Mouse (Mus musculus): Measurements from ENCODE around the gene Slc41a2. TPM values are rescaled to one million over a fixed set of nuclear protein-coding genes. Genes with fewer than 3 reads are reported as not detected.
A peak's percentile ranks its signal among the peaks of the same experiment; 100 is the strongest.

Slc41a2 gene
- polyA plus RNA-seq, 1 experiment: 8.5 TPM

GRCm38 (mm10) chr10:83198692-83199091 is 139.0 kb downstream of the Slc41a2 start:
- Histone ChIP-seq H3K4me3 (ENCODE audit: control insufficient read depth, low read depth, low read length) (no peak overlapping the region), H3K36me3 (ENCODE audit: control insufficient read depth, insufficient read depth, low read length) (no peaks in the 10 kb centered on the region), H3K27ac (ENCODE audit: control insufficient read depth, insufficient read depth, low read depth, low read length) (no peak overlapping the region), H3K27me3 (ENCODE audit: control insufficient read depth, insufficient read depth, low read length) (no peaks in the 10 kb centered on the region), H3K4me1 (ENCODE audit: control insufficient read depth, insufficient read depth, low read length) (peaks cover 10% of the 10 kb centered on the region)
- no peak for TF ChIP-seq POLR2A (IDR thresholded peaks at IDR 0.05; ENCODE audit: control insufficient read depth, low read depth, low read length)
- no peak for TF ChIP-seq CTCF (IDR thresholded peaks at IDR 0.05; ENCODE audit: control insufficient read depth, insufficient read depth, insufficient replicate concordance, low read depth, low read length)

- TF ChIP-seq POLR2A (IDR thresholded peaks at IDR 0.05; ENCODE audit: control insufficient read depth, low read depth, low read length) (no peak), CTCF (IDR thresholded peaks at IDR 0.05; ENCODE audit: control insufficient read depth, insufficient read depth, insufficient replicate concordance, low read depth, low read length) (peak; percentile 96; the same call in 1 of the 2 replicates)
- H3K27ac ChIP-seq (ENCODE audit: control insufficient read depth, insufficient read depth, low read depth, low read length): no peak overlapping the region
- H3K27me3 ChIP-seq (ENCODE audit: control insufficient read depth, insufficient read depth, low read length): no peaks in the 10 kb centered on the region
- H3K4me1 ChIP-seq (ENCODE audit: control insufficient read depth, insufficient read depth, low read length): peaks cover 7% of the 10 kb centered on the region
- no peak overlapping the region for H3K4me3 ChIP-seq (ENCODE audit: control insufficient read depth, low read depth, low read length)
- no peaks in the 10 kb centered on the region for H3K36me3 ChIP-seq (ENCODE audit: control insufficient read depth, insufficient read depth, low read length)
Measured at GRCm38 (mm10) chr10:83197690-83198336, 139.9 kb downstream of the Slc41a2 start.

GRCm38 (mm10) chr10:83191982-83192381 is 145.7 kb downstream of the Slc41a2 start:
- H3K27me3 ChIP-seq (ENCODE audit: control insufficient read depth, insufficient read depth, low read length): no peaks in the 10 kb centered on the region
- H3K36me3 ChIP-seq (ENCODE audit: control insufficient read depth, insufficient read depth, low read length): no peaks in the 10 kb centered on the region
- H3K27ac ChIP-seq (ENCODE audit: control insufficient read depth, insufficient read depth, low read depth, low read length): no peak overlapping the region
- H3K4me1 ChIP-seq (ENCODE audit: control insufficient read depth, insufficient read depth, low read length): peaks cover 7% of the 10 kb centered on the region
- TF ChIP-seq CTCF (IDR thresholded peaks at IDR 0.05; ENCODE audit: control insufficient read depth, insufficient read depth, insufficient replicate concordance, low read depth, low read length) (no peak), POLR2A (IDR thresholded peaks at IDR 0.05; ENCODE audit: control insufficient read depth, low read depth, low read length) (no peak)
- H3K4me3 ChIP-seq (ENCODE audit: control insufficient read depth, low read depth, low read length): no peak overlapping the region

GRCm38 (mm10) chr10:83191476-83191875 is 146.2 kb downstream of the Slc41a2 start:
- H3K27ac ChIP-seq (ENCODE audit: control insufficient read depth, insufficient read depth, low read depth, low read length): no peak overlapping the region
- H3K4me1 ChIP-seq (ENCODE audit: control insufficient read depth, insufficient read depth, low read length): peaks cover 7% of the 10 kb centered on the region
- H3K36me3 ChIP-seq (ENCODE audit: control insufficient read depth, insufficient read depth, low read length): no peaks in the 10 kb centered on the region
- H3K27me3 ChIP-seq (ENCODE audit: control insufficient read depth, insufficient read depth, low read length): no peaks in the 10 kb centered on the region
- no peak overlapping the region; the same call in 1 of the 2 replicates for H3K4me3 ChIP-seq (ENCODE audit: control insufficient read depth, low read depth, low read length)
- no peak for TF ChIP-seq CTCF (IDR thresholded peaks at IDR 0.05; ENCODE audit: control insufficient read depth, insufficient read depth, insufficient replicate concordance, low read depth, low read length)
- TF ChIP-seq POLR2A (IDR thresholded peaks at IDR 0.05; ENCODE audit: control insufficient read depth, low read depth, low read length): no peak

- TF ChIP-seq POLR2A (IDR thresholded peaks at IDR 0.05; ENCODE audit: control insufficient read depth, low read depth, low read length): no peak
- no peaks in the 10 kb centered on the region for H3K27me3 ChIP-seq (ENCODE audit: control insufficient read depth, insufficient read depth, low read length)
- H3K27ac ChIP-seq (ENCODE audit: control insufficient read depth, insufficient read depth, low read depth, low read length): no peak overlapping the region
- no peak overlapping the region for H3K4me3 ChIP-seq (ENCODE audit: control insufficient read depth, low read depth, low read length)
- H3K4me1 ChIP-seq (ENCODE audit: control insufficient read depth, insufficient read depth, low read length): peaks cover 7% of the 10 kb centered on the region
- H3K36me3 ChIP-seq (ENCODE audit: control insufficient read depth, insufficient read depth, low read length): no peaks in the 10 kb centered on the region
Measured at GRCm38 (mm10) chr10:83189071-83189470, 148.6 kb downstream of the Slc41a2 start.

GRCm38 (mm10) chr10:83186984-83187383 is 150.7 kb downstream of the Slc41a2 start:
- Histone ChIP-seq H3K27ac (ENCODE audit: control insufficient read depth, insufficient read depth, low read depth, low read length) (no peak overlapping the region), H3K4me1 (ENCODE audit: control insufficient read depth, insufficient read depth, low read length) (peaks cover 7% of the 10 kb centered on the region), H3K36me3 (ENCODE audit: control insufficient read depth, insufficient read depth, low read length) (no peaks in the 10 kb centered on the region), H3K27me3 (ENCODE audit: control insufficient read depth, insufficient read depth, low read length) (no peaks in the 10 kb centered on the region), H3K4me3 (ENCODE audit: control insufficient read depth, low read depth, low read length) (no peak overlapping the region)
- no peak for TF ChIP-seq POLR2A (IDR thresholded peaks at IDR 0.05; ENCODE audit: control insufficient read depth, low read depth, low read length)
- no peak for TF ChIP-seq CTCF (IDR thresholded peaks at IDR 0.05; ENCODE audit: control insufficient read depth, insufficient read depth, insufficient replicate concordance, low read depth, low read length)

GRCm38 (mm10) chr10:83186167-83186566 is 151.5 kb downstream of the Slc41a2 start:
- peaks cover 4% of the 10 kb centered on the region for H3K4me1 ChIP-seq (ENCODE audit: control insufficient read depth, insufficient read depth, low read length)
- H3K27ac ChIP-seq (ENCODE audit: control insufficient read depth, insufficient read depth, low read depth, low read length): no peak overlapping the region
- no peak overlapping the region for H3K4me3 ChIP-seq (ENCODE audit: control insufficient read depth, low read depth, low read length)
- no peak for TF ChIP-seq POLR2A (IDR thresholded peaks at IDR 0.05; ENCODE audit: control insufficient read depth, low read depth, low read length)
- H3K36me3 ChIP-seq (ENCODE audit: control insufficient read depth, insufficient read depth, low read length): no peaks in the 10 kb centered on the region
- H3K27me3 ChIP-seq (ENCODE audit: control insufficient read depth, insufficient read depth, low read length): no peaks in the 10 kb centered on the region

GRCm38 (mm10) chr10:83185121-83185520 is 152.6 kb downstream of the Slc41a2 start:
- Histone ChIP-seq H3K27ac (ENCODE audit: control insufficient read depth, insufficient read depth, low read depth, low read length) (no peak overlapping the region), H3K27me3 (ENCODE audit: control insufficient read depth, insufficient read depth, low read length) (no peaks in the 10 kb centered on the region), H3K36me3 (ENCODE audit: control insufficient read depth, insufficient read depth, low read length) (no peaks in the 10 kb centered on the region), H3K4me1 (ENCODE audit: control insufficient read depth, insufficient read depth, low read length) (no peaks in the 10 kb centered on the region), H3K4me3 (ENCODE audit: control insufficient read depth, low read depth, low read length) (no peak overlapping the region)
- TF ChIP-seq POLR2A (IDR thresholded peaks at IDR 0.05; ENCODE audit: control insufficient read depth, low read depth, low read length) (no peak), CTCF (IDR thresholded peaks at IDR 0.05; ENCODE audit: control insufficient read depth, insufficient read depth, insufficient replicate concordance, low read depth, low read length) (no peak)
